Mouse (Mus musculus): Measurements from ENCODE around the gene Nme7. TPM values are rescaled to one million over a fixed set of nuclear protein-coding genes. Genes with fewer than 3 reads are reported as not detected.

The Nme7 gene
- total RNA-seq, 1 experiment from 2014 or later = 15.5 TPM

DNA sequence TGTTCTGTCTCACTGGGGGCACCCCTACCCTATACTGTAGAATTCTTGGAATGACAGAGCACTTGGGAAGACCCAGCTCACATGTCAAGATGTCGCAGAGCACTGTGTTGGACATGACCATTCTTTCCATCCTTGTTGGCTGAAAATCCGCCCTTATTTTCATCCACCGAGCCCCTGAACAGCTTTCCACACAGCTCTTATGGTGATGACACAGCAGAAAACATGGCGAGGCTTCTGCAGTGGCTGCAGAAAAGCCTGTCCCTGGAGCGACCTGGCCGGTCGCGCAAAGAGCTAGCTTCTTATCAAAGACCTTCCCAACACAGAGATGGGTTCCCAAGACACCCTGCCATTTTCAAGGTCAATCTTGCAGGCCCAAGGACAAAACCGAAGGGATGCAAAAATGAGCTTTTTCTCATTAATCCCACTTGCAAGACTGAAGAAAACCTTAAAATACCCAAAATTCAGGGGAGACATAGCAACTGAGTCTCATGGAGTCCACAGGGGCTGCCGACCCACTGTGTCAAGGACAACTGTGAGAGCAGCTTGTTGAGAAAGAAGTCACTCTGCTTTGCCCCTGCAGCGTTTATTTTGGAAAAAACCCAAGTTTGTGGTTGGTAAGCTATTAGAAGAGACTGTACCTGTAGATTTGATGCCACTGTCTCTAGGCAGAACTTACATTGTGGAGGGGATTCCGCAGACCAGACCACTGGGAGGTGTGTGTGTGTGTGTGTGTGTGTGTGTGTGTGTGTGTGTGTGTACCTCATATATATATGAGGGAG lies 155.4 kb downstream of the Nme7 start:
- DNase-seq = no peak

- no peak for DNase-seq
Measured at GRCm38 (mm10) chr1:164460921-164461697, 157.2 kb downstream of the Nme7 start.

DNA sequence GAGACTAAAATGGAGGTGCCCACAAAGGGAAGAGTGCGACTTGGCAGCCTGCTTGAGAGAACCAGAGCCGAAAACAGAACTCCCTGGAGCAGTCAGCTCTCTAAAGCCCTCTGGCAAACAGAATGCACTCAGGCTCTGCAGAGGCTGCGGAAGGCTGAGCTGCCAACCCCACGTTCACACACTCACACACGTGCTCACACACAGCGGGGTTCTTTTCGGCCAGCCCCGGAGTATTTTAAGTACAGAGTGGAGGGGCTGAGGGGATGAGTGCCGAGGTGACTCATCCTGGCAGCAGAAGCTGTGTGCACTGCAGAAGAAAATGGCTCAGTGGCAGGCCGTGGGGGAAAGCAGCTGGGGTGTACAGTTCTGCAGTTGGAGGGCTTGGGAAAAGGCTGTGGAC lies 157.8 kb downstream of the Nme7 start:
- peak; percentile 58 for DNase-seq

DNA sequence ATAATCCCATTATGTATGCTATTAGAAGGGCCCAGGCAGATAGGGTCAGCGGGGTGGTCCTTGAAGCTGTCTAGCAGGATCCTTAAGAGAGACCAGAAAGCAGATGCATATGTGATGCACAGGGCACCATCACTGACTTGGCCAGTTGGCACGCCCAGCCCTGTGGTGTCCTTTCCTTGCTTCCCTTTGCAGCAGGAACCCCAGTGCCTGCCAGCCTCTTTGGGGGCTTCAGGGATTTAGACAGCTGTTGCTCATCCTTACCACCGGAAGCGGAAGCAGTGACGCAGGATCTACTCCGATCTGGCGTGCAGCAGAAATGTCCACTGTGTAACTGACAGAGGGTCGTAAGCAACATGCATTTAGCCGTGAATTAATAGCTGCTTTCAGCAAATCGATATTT lies 163.5 kb downstream of the Nme7 start:
- DNase-seq = no peak

- DNase-seq = no peak
Measured at GRCm38 (mm10) chr1:164468329-164468728, 164.4 kb downstream of the Nme7 start.

GRCm38 (mm10) chr1:164470985-164471384 lies 167.1 kb downstream of the Nme7 start:
- no peak for DNase-seq

GRCm38 (mm10) chr1:164471632-164472031 lies 167.7 kb downstream of the Nme7 start:
- no peak for DNase-seq

- DNase-seq = no peak
Measured at GRCm38 (mm10) chr1:164473398-164473797, 169.5 kb downstream of the Nme7 start.

- DNase-seq = no peak
Measured at GRCm38 (mm10) chr1:164474310-164474709, 170.4 kb downstream of the Nme7 start.

DNA sequence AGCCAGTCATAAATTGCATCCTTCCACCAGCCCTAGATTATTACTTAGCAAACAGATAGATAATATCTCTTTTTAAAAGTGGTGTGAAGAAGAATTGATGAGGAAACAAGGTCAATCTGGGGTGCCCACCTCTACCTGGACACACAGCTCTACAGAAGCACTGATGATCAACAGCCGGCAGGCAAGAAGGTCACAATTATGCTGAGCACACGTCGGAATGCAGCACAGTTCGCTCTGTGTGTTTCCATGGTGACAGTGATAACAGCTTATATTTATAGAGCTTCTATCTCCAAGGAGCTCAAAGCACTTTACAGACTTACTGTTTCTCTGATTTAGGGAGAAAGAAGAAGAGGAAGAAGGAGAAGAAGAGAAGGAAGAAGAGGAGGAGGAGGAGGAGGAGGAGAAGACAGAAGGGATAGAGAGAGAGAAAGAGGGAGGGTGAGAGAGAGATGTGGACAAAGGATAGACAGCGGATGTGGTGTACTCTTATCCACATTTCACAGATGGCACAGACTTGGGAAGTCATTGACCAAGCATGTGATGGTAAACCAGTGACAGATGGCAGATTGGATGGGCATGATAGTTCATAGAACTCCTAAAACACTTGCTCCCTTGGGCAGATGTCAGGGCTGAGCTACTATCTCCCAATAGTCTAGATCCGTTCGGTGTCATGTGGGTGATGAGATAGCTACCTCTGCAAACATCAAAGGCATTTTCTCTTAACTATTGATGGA lies 171.0 kb downstream of the Nme7 start:
- DNase-seq = no peak

DNA sequence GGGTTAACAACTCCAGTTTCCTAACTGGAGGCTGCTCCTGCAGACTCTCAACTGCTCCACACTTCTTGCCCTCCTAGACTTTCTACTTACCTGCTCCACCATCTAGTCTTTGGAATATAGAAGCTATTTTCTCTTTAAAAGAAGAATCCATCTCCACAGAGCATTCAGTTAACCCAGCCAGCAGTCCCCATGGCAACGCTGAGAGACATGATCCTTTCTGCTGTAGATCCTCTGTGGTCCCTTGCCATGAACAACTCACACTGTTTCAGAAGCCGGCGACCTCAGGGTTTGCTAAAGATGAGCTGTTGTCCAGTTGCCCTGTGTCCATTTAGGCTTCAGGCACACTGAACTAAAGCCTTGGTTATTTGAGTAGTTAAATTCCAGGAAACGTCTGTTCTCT lies 172.0 kb downstream of the Nme7 start:
- DNase-seq = no peak

GRCm38 (mm10) chr1:164480755-164481644 lies 177.1 kb downstream of the Nme7 start:
- DNase-seq = no peak

- DNase-seq = peak; percentile 43
Measured at GRCm38 (mm10) chr1:164481645-164482354, 177.9 kb downstream of the Nme7 start.

DNA sequence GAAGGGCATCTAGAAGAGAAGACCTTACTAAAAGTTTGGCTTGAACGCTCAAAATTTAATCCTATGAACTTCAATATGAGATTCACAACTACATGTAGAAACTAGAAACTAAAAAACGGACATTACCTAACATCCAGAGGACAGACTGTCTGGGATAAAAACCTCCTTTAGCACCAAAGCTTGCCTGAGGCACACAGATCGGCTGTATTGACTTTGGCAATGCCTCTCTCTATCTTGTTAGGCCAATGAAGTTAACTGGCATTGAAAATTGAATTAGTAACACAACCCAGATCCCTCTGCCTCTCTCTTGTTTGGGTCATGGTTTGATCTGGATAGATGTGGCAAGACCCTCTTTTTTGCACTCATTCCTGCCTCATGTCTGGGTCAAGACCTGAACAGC lies 178.9 kb downstream of the Nme7 start:
- DNase-seq = no peak

DNA sequence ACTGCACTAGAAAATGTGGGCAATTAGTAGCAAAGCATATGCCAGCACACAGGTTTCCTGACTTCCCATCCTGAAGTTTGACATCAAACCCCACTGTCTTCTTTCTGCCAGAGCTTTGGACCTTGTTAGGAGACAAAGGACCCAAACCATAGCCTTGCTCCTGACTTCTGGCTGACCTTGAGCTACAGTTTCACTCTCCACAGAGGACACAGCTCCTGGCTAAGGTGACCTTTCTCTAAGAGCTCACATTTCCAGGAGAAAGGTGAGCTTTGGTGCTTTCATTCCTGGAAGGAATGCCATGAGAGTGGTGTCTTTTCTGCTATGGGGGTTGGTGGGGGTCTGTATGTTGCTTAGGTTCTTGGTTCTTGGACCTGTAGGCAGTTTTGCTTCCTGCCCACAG lies 179.8 kb downstream of the Nme7 start:
- DNase-seq = no peak

Other genes with a start within 250 kb of the Nme7 start
- gene Sell, start 242.1 kb upstream of the Nme7 start, total RNA-seq (2021) = 1.9 and 29.0 TPM in 2 replicates
- 1.2 and 1.4 TPM in 2 replicates for gene Selp, start 188.9 kb upstream of the Nme7 start, total RNA-seq (2021)
- gene F5, start 152.3 kb upstream of the Nme7 start, total RNA-seq (2021) = 8.0 and 34.9 TPM in 2 replicates
- gene Slc19a2, start 55.1 kb upstream of the Nme7 start, total RNA-seq (2021) = 15.8 and 20.7 TPM in 2 replicates
- gene Ccdc181, start 28.5 kb upstream of the Nme7 start, total RNA-seq (2021) = 8.2 and 9.8 TPM in 2 replicates
- 24.6 and 25.0 TPM in 2 replicates for gene Blzf1, start 3.4 kb downstream of the Nme7 start, total RNA-seq (2021)
- gene Atp1b1, start 154.2 kb downstream of the Nme7 start, total RNA-seq (2021) = 90.2 and 91.6 TPM in 2 replicates